Mouse (Mus musculus): ENCODE data around the gene Rexo4. TPM values are rescaled to one million over a fixed set of nuclear protein-coding genes. Genes with fewer than 3 reads are reported as not detected.
A peak's percentile ranks its signal among the peaks of the same experiment; 100 is the strongest.

The Rexo4 gene
- total RNA-seq, 2 experiments from 2014 or later, result 38.5 to 41.3 TPM

GRCm38 (mm10) chr2:26951346-26951905, 12.8 kb downstream of the Rexo4 start:
- no peak for DNase-seq (ENCODE audit: low spot score in 2 of 2)

DNA sequence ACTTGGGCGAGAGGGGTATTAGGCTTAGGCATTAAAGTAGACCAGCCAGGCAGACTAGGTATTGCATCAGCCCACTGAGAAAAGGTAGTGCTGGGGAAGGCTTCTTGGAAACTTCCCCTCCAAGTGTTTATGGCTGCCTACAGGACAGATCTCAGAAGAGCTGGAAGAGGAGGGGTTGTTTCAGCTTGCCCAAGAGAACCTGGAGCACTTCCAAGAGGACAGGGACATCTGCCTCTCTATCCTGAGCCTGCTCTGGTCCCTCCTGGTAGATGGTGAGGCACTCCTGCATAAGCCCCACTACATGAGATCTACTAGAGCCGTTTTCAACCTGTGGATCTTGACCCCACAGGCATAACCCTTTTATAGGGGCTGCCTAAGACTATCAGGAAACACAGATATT, 13.8 kb downstream of the Rexo4 start:
- no peak for DNase-seq (ENCODE audit: low spot score in 2 of 2)

DNA sequence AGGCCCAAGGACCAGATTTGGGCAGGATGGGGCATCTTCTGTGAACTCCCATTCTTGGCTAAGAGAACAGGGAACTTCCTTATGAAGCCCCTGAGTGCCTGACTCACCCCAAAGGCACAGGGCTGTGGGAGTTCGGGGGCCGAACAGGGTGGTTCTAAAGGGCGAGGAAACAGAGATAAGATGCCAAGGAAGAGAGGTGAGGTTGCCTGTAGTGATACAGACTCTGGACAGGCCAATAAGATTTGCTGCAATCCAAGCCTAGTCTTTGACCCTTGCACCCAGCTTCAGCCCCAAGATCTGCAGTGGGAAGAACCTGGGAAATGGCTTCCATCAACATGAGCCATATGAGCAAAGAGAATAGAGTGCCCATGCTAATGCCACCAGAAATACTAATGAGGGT, 20.9 kb downstream of the Rexo4 start:
- no peak for DNase-seq (ENCODE audit: low spot score in 2 of 2)

GRCm38 (mm10) chr2:26941539-26941938, 22.6 kb downstream of the Rexo4 start:
- DNase-seq (ENCODE audit: low spot score in 2 of 2), result no peak

DNA sequence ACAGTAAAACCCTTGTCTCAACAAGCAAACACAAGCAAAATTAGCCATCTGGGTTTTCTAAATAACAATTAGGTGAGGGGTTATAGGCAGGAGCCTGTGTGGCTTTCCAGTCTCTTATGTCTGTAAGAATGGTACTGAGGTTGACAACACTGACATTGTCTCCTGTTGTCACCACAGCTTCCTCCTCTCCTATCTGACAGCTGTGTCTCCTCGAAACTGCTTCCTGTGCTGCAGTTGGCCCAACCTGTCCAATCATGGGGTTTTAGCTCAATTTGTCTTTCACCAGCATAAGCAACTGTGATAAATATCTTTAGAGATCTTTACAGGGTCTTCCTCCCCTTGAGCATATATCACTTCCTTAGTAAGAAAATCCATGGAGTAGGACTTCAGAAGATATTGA, 27.8 kb downstream of the Rexo4 start:
- no peak for DNase-seq (ENCODE audit: low spot score in 2 of 2)

DNA sequence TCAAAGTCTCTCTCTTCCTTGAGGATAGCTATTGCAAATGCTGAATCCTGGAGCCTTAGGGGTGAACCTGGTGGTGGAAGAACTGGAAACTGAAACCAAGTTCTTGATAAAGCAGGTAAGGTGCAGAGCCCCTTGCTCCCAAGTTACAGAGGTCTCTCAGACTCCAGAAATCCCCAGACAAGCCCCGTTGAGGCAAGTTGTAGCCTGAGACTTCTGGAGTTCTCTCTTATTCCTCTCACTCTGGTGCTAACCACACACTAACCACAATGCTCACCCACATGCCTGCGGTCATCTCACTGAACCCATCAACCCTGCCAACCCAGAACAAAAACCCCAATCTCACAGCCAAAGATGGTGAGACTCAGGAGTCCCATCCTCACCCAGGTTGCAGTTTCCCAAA, 28.9 kb downstream of the Rexo4 start:
- DNase-seq (ENCODE audit: low spot score in 2 of 2), result no peak

DNA sequence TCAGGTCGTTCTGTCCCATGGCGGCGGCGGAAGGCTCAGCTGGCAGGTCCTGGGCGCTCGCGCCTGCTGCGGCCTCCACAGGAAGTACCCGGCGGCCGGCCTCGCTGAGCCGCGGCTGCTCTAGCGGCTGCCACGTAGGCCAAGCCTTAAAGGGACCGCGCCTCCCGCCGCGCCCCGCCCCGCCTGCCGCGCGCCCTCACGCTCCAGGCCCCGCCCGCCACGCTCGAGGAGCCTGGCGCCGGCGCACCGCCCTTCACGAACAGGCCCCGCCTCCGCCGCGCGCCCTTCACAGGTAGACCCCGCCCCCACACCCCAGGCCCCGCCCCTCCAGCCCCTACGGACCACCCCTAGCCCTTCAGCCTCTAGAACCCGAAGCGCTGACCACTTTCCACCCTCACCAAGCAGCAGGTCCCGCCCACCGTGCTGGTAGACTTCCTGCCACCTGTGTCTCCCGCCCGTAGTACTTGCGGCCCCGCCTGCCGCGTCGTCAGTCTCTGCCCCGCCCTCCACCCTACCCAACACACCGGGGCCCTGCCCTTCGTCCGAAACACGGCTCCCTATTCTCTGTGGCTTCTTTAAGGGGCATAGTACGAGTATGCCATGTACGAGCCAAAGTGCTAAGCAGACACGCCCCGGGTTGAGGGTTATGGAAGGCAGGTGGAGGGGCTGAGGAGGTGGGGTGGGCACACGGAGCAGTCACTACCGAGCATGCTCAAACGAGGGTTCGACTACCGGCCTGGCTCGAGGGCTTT, 30.7 kb downstream of the Rexo4 start, which contains the start of the genes Surf4 and Stkld1:
Surf4 (minus strand) TSS at position 625 of the 752 bp plus-strand sequence.
Stkld1 (plus strand) TSS at position 744 of the 752 bp plus-strand sequence.
- peak; percentile 93 to 94 for DNase-seq (ENCODE audit: low spot score in 2 of 2)

- DNase-seq (ENCODE audit: low spot score in 2 of 2), result no peak
These were observed 31.5 kb downstream of the Rexo4 start for GRCm38 (mm10) chr2:26932473-26933303.

DNA sequence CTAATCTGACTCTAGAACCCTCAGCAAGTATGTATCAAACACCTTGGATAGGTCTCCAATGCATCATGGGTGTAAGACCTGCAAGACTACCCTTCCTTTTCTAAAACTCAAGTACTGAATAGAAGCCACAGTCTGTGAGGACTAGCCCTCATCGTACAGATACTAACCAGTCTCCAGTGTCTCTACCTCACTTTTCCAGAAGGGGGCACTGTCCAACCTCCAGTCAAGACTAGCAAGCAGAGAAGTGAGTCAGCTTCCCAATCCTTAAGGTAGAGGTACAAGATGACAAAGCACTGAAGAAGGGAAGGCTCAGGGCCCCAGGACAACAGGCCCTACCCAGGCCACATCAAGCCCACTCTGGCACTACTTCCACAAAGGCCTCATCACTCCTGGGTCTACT, 33.8 kb downstream of the Rexo4 start:
- peak in 1 of 2 experiments; percentile 58 for DNase-seq (ENCODE audit: low spot score in 2 of 2)

DNA sequence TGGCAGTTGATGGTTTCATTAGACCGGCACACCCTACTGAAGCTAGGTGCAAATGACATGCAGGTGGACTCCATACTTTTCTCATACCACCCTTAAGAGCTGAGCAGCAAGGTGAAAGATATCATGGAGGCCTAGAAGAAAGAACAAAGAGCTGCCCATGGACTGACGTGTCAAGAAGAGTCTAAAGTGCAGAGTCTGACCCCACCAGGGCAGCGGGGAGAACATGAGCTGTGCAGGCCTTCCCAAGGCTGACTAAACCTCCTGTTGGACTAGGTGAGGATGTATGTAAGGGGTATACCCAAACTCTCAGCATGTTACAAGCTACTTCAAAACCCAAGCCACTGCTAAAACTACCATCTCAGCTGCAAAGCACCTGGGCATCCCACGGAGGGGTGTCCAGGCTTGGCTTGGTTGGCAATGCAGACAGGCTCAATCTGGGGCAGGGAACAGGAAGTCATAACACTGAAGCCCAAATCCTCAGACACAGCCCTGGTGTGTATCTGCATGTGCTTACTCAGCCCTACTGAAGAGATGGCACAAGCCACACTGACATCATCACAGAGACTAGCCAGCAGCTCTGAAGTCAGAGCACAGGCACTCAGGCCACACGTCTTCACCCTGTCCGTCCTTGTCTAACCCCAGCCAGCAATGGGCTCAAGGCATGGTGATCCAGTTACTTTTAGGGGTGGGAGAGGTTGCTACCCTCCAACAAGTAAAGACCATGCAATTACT, 36.3 kb downstream of the Rexo4 start:
- DNase-seq (ENCODE audit: low spot score in 2 of 2), result no peak

DNA sequence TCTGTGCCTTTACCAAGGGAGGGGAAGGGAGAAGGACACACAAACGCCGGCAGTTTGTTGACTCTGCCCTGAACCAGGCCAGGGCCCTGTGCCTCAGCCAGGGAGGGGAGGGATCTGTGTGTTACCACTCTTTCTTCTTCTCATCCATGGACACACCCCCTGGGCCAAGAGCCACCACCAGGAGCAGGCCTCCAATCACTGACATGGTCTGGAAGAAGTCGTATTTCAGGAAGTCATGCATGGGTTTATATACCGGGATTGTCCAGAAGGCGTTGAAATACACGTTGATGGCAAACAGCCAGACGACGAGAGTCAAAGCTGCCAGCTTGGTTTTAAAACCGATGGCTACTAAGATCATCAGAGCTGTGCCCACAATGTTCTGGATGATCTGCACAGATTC, 42.4 kb downstream of the Rexo4 start:
- DNase-seq (ENCODE audit: low spot score in 2 of 2), result no peak

DNA sequence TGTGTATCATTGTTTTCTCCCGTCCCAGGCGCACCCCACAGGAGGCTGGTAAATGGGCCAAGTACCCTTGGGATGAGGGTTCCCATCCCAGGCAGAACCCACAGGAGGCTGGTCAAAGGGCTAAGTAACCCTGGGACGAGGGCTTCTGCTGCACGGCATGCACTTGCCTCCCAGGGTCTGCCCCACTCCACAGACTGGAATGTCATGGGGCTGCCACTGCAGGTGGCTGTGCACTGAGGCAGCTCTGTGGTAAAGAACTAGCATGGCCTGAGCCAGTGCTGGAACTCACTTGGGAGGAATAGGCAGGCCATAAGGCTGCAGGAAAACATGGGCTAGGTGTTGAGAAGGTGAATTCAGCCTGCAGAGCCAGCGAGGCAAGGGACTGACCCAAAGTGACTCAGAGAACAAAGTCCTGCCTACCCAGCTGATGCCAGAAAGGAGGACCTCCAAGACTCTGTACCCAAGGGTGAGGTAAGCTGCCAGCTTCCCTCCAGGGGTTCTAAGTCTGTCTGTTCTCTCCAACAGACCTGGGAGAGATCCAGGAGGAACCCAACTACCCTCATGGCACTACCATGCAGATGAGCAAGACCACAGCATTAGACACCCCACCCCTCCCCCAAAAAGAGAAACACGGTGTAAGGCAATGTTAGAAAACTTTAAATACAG, 43.9 kb downstream of the Rexo4 start:
- DNase-seq (ENCODE audit: low spot score in 2 of 2), result no peak

GRCm38 (mm10) chr2:26919684-26920083, 44.5 kb downstream of the Rexo4 start:
- no peak for DNase-seq (ENCODE audit: low spot score in 2 of 2)

DNA sequence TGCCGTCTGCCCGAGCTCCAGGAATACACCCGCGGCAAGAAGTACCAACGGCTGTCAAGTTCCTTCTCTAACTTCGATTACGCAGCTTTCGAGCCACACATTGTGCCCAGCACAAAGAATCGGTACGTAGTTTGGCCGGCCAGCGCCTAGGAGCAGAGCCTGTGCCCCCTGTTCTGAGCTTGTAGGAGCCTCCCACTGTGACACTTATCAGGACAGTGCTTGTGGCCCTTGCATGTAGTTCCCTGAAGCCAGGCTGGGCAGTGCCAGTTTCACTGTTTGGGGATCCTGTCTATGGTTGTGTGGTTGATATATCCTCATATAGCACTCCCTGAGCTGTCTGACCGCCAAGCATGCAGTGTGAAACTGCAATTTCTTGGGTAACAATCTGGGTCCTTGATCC, 47.4 kb downstream of the Rexo4 start:
- no peak for DNase-seq (ENCODE audit: low spot score in 2 of 2)

DNA sequence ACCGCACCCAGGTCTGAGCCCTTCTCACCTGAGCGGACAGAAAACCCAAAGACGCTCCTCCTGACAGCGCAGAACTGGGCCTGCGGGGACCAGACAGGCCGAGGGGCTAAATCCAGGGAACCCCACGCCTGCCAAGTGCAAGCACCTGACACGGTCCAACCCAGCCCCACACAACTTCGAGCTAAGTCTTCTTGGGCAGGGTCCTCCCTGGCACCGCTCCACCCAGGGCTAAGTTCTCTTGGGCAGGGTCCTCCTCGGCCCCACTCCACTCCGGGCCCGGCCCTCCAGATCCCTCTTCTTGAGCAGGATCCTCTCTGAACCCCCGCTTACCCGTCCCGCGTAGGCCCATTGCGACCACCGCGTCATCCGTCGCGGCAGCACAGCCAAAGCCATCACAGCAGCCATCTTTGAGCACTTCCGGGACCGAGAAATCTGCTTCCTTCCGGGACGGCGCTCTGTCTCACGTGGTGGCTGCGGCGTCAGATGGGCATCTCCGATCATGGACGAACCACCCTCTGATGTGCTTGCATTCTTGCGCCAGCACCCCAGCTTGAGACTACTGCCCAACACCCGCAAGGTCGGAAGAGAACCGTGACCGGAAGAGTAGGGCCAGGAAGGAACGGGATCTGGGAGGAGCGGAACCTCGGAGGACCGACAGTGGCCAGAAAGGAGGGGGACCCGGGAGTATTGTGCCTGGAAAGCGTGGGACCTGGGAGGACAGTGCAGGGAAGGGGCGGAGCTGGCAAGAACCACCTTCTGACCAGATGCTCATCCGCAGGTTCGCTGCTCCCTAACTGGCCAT, 48.1 kb downstream of the Rexo4 start, which contains the start of the genes Surf2 and Surf1:
Surf2 (plus strand) TSS at position 441 of the 802 bp plus-strand sequence.
Surf1 (minus strand) TSS at position 604 of the 802 bp plus-strand sequence.
- peak; percentile 75 to 77 for DNase-seq (ENCODE audit: low spot score in 2 of 2)

DNA sequence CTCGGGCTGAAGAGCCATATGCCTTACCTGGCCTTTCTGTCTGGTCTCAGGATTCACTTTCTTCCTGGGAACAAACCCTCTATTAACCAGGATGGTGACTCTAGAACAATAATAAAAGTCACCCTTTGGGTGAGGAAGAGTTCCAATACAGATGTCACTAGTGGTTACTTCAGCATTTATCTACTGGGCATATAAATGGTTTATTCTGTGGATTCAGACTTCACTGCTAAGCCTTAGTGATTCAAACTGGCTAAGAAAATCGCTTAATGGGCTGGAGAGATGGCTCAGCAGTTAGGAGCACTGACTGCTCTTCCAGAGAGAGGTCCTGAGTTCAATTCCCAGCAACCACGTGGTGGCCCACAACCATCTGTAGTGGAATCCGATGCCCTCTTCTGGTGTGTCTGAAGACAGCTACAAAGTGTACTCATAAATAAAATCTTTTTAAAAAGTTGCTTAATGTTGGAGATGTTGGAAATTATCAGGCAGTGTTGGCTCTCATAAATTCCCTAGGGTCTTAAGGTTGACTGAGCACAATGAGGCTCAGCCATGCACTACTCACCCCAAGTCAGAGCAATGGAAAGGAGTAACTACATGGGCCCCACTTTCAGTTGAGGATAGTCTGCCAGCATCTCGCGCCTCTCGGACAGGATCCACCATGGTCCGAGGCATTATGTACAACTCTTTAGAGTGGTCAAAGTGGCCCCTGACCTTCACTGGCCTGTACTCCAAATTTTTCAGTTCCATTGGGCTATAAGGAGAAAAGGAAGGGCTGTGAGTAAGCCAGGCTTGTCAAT, 49.8 kb downstream of the Rexo4 start:
- DNase-seq (ENCODE audit: low spot score in 2 of 2), result no peak

DNA sequence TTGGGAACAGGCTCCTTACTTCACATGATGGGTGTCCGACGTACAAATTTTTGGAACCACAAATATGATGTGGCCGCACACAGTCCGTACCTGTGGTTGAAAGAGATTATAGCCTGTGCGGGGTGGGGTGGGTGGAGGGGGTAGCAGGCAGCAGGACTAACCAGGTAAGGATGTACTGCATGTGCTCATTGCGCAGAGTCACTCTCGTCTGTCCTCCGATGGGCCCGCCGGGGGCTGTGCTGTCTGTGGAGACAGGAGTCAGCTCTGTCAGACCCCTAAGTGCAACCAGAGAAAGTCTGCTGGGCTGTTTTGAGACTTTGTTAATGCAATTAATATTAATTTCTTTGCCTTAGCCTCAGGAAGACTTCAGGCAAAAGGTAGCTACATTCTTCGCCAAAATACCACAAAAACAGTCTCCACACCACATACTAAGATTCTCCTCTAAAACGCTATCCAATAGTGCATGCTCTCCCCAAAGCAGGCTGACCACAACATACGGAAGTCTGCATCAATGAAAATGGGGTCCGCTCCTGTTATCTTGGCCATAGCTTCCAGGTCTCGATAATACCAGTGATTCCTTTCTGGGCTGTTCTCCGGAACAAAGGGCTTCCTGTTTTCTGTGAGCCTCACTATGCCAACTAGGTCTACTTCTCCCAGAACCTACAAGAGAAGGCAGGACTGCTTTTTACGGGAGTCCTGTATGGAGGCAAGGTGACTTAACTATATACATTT, 50.6 kb downstream of the Rexo4 start:
- no peak for DNase-seq (ENCODE audit: low spot score in 2 of 2)

DNA sequence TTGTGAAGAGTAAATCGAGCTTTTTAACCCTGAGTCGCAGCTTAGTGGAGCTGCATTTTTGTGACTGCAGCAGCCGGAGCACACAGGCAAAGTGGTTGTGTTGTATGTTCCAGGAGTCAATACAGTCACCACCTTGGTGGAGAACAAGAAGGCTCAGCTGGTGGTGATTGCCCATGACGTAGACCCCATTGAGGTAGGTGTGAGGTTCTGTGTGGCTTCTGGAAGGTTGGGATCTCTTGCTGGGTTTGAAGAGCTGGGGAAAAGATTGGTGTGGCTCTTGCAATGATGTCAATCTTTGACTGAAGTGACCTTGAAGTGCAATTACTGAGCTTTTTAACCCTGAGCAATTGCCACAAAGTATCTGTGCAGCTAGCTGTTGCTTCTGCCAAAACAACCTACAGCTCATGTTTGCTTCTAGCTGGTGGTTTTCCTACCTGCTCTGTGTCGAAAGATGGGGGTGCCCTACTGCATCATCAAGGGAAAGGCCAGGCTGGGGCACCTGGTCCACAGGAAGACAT, 51.9 kb downstream of the Rexo4 start:
- DNase-seq (ENCODE audit: low spot score in 2 of 2), result no peak

All from adrenal gland, adult 18-20 months (tissue).